Mouse (Mus musculus) kidney, embryonic 15.5 days (tissue): ENCODE measurements at regions not wholly inside any gene's neighbourhood (a gene's known extent, or its start where the extent isn't known, plus 50 kb on each side); places are given as distances from the start of the nearest gene placed in this dataset.
"Not testable (repeated sequence)": the region's sequence is repeated elsewhere in the genome, so short reads cannot be mapped to it uniquely, and the experiment has no call there.

Experiments used
- ATAC-seq: fragments of 200-750 bp; cut with Nextera tagmentation; replicated peaks from 2 replicates; pipeline ENCODE4 v1.8.0; 2017; ENCODE audit warnings: moderate TSS enrichment; ENCODE audit not compliant: low FRiP score
- H3K27ac ChIP-seq: fragments of 300-500 bp; sonication (generic); 2 replicates; pipeline ENCODE4 v1.5.1; 2015; ENCODE audit warnings: mild to moderate bottlenecking, inconsistent platforms
- H3K27me3 ChIP-seq: fragments of 300-500 bp; sonication (generic); 2 replicates; pipeline ENCODE4 v1.6.1; 2015; ENCODE audit warnings: inconsistent platforms
- H3K36me3 ChIP-seq: fragments of 300-500 bp; sonication (generic); 2 replicates; pipeline ENCODE4 v1.6.1; 2015; ENCODE audit warnings: inconsistent platforms
- H3K4me1 ChIP-seq: fragments of 300-500 bp; sonication (generic); 2 replicates; pipeline ENCODE4 v1.6.1; 2015; ENCODE audit warnings: inconsistent platforms
- H3K4me2 ChIP-seq: fragments of 300-500 bp; sonication (generic); 2 replicates; pipeline ENCODE4 v1.6.1; 2015; ENCODE audit warnings: moderate library complexity, mild to moderate bottlenecking, inconsistent platforms
- H3K4me3 ChIP-seq: fragments of 300-500 bp; sonication (generic); replicated peaks from 2 replicates; pipeline ENCODE4 v1.5.1; 2015; ENCODE audit warnings: mild to moderate bottlenecking, inconsistent platforms
- H3K9ac ChIP-seq: fragments of 300-500 bp; sonication (generic); 2 replicates; pipeline ENCODE4 v1.6.1; 2015; ENCODE audit warnings: mild to moderate bottlenecking, inconsistent platforms
- H3K9me3 ChIP-seq: fragments of 300-500 bp; sonication (generic); replicated peaks from 2 replicates; pipeline ENCODE4 v1.6.1; 2016; ENCODE audit warnings: inconsistent platforms
- WGBS: fragments of 180-500 bp; shearing (Covaris S2); methylation state at CpG from one replicate; pipeline ENCODE4 v1.1.7; 2015; ENCODE audit warnings: mixed read lengths; 5-methylcytosine and 5-hydroxymethylcytosine counted together

DNA sequence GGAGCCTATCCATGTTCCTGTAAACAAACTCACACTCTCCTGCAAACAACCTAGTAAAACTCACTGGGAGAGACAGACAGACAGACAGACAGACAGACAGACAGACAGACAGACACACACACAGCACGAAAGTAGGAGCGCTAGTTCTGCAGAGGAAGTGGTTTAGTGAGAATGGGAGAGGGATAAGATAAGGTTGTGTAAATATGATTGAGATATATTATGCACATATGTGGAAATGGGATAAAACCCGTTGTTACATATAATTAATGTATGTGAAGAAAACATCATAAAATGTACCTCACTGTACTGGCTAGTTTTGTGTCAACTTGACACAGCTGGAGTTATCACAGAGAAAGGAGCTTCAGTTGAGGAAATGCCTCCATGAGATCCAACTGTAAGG, 85.9 kb upstream of the Palmd start:
- not testable (repeated sequence) for H3K4me3 ChIP-seq, H3K9me3 ChIP-seq, H3K9ac ChIP-seq, H3K4me2 ChIP-seq, H3K36me3 ChIP-seq, ATAC-seq, H3K27ac ChIP-seq, H3K4me1 ChIP-seq, H3K27me3 ChIP-seq
- 81% methylated on average over 3 of the region's 3 CpGs for WGBS

DNA sequence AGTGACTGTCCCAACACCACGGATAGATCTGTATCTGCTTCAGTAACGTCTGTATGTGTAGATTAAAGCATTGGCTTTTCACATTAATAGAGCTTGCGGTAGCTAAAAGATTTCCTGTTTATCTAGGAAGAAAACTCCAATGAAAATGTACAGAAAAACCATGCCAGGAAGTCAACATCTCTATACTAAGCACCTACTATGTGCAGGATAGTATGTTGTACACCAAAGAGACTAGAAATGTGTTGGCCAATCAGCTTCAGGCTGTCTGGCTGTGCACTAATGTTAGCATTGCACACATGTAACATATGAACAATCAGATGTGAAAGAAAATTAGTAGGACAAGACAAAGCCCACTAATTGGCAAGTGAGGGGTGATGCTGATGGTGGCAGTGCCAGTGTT, 82.6 kb upstream of the Palmd start:
- WGBS = 73% methylated on average over 3 of the region's 3 CpGs
- H3K4me2 ChIP-seq = no peak overlapping the region
- ATAC-seq = no peak

DNA sequence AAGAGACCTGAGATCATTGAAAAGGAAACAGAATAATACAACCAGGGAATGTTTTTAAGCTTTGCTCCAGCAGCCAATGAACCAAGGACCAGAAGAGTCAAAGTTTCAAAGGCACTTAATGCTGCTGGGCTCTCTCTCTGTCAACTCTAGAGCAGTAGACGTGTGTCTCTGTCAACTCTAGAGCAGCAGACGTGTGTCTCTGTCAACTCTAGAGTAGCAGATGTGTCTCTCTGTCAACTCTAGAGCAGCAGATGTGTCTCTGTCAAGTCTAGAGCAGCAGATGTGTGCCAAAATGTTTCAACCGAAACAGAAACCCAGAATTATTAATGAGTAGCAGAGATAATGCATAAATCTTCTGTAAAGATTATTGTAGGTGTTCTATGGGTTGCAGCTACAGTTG, 82.1 kb upstream of the Palmd start:
- Histone ChIP-seq H3K9ac (no peak overlapping the region), H3K4me3 (no peak overlapping the region), H3K27ac (no peak overlapping the region), H3K9me3 (no peaks in the 10 kb centered on the region), H3K4me1 (no peaks in the 10 kb centered on the region), H3K4me2 (no peak overlapping the region), H3K36me3 (no peaks in the 10 kb centered on the region), H3K27me3 (no peaks in the 10 kb centered on the region)
- ATAC-seq = no peak
- 64% methylated on average over 3 of the region's 3 CpGs for WGBS

More for the DNA sequence above, 82.6 kb upstream of the Palmd start:
- H3K27me3 ChIP-seq = no peaks in the 10 kb centered on the region
- H3K27ac ChIP-seq = no peak overlapping the region
- H3K36me3 ChIP-seq = no peaks in the 10 kb centered on the region
- no peaks in the 10 kb centered on the region for H3K9me3 ChIP-seq
- H3K4me3 ChIP-seq = no peak overlapping the region
- no peaks in the 10 kb centered on the region for H3K4me1 ChIP-seq
- H3K9ac ChIP-seq = no peak overlapping the region

DNA sequence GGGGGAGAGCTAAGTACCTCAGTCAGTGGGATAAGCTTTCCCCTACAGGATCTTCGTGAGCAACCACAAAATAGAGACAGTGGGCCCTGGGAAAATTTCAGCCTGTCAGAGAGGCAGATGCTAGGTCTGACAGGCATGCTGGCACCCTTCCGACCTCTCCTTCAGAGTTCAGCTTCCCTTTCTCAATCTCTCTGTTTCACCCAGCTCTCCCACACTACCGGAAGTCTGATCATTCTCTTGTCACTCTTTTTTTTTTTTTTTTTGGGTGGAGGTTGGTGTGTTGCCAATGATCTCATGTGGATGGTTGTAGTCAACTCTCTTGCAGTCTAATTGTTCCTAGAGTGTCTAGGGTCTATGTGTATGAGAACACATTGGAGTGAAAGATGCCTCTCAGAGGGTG, 80.6 kb upstream of the Palmd start:
- ATAC-seq = no peak
- 69% methylated on average over 3 of the region's 3 CpGs for WGBS
- no peaks in the 10 kb centered on the region for H3K27me3 ChIP-seq

DNA sequence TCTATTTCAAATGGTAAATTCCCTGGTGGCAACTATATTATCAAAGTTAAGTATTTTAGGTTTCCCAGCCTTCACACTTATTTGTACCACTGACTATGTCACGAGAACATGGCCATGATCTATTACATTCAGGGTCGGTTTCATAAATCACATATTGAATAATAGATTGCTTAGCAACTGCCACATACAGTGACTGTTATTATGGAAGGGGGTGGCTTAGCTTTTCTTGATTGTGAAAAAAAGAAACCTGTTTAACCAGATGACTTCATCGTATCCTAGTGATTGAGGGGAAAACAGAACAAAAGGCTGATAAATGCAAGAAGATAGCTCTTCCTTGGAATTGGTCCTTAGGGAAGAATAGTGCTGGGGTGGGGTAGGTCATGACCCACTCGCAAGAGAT, 76.0 kb upstream of the Palmd start:
- Histone ChIP-seq H3K4me2 (no peak overlapping the region), H3K27ac (no peak overlapping the region), H3K4me1 (no peaks in the 10 kb centered on the region), H3K9me3 (no peaks in the 10 kb centered on the region), H3K36me3 (no peaks in the 10 kb centered on the region), H3K4me3 (no peak overlapping the region), H3K27me3 (no peaks in the 10 kb centered on the region), H3K9ac (no peak overlapping the region)
- 73% methylated on average over 4 of the region's 4 CpGs for WGBS
- no peak for ATAC-seq

More for the DNA sequence above, 80.6 kb upstream of the Palmd start:
- Histone ChIP-seq H3K4me3 (no peak overlapping the region), H3K9me3 (no peaks in the 10 kb centered on the region), H3K4me1 (no peaks in the 10 kb centered on the region), H3K27ac (no peak overlapping the region), H3K9ac (no peak overlapping the region), H3K36me3 (no peaks in the 10 kb centered on the region), H3K4me2 (no peak overlapping the region)

DNA sequence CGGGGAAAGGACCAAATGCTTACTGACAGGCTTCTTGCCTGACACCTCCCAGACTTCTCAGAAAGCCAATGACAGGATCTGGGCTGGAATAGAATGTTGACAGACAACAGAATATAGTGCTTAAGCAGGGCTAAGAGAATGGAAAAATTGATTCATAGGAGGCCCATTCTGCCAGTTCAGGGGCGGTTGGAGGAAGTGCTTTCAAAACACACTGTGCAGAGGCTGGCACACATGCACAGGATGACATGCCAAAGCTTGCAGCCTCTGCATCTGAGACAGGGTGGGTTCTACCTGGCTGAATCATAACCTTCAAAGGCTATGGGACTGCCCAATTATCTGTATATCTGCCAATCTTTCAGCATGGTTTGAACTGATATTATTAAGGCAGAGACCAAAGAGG, 75.5 kb upstream of the Palmd start:
- Histone ChIP-seq H3K27me3 (no peaks in the 10 kb centered on the region), H3K9me3 (no peaks in the 10 kb centered on the region), H3K4me3 (no peak overlapping the region), H3K9ac (no peak overlapping the region), H3K4me2 (no peak overlapping the region), H3K4me1 (no peaks in the 10 kb centered on the region), H3K27ac (no peak overlapping the region), H3K36me3 (no peaks in the 10 kb centered on the region)
- no peak for ATAC-seq
- 62% methylated on average over 2 of the region's 2 CpGs for WGBS

DNA sequence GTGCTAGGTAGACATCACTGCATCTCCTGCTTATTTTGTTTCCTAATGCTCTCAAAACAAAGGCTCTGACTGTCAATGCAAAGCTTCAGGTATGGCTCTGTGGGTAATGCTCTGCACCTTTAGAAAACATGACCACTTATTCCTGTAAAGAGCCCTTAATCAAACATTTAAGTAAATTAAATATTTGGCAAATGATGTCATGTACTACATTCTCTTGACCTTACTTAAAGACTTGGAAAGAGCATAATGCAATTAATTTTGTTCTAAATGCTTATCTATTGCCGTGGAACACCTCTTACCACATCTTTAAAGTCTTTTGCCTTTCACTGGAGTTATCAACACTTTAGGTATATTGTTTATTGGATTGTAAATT, 70.1 kb upstream of the Palmd start:
- Histone ChIP-seq H3K9ac (no peak overlapping the region), H3K9me3 (no peaks in the 10 kb centered on the region), H3K36me3 (no peaks in the 10 kb centered on the region), H3K4me2 (no peak overlapping the region), H3K4me3 (no peak overlapping the region), H3K4me1 (no peaks in the 10 kb centered on the region), H3K27me3 (no peaks in the 10 kb centered on the region), H3K27ac (no peak overlapping the region)
- ATAC-seq = no peak
- WGBS = 60% methylated on average over 1 of the region's 1 CpGs

DNA sequence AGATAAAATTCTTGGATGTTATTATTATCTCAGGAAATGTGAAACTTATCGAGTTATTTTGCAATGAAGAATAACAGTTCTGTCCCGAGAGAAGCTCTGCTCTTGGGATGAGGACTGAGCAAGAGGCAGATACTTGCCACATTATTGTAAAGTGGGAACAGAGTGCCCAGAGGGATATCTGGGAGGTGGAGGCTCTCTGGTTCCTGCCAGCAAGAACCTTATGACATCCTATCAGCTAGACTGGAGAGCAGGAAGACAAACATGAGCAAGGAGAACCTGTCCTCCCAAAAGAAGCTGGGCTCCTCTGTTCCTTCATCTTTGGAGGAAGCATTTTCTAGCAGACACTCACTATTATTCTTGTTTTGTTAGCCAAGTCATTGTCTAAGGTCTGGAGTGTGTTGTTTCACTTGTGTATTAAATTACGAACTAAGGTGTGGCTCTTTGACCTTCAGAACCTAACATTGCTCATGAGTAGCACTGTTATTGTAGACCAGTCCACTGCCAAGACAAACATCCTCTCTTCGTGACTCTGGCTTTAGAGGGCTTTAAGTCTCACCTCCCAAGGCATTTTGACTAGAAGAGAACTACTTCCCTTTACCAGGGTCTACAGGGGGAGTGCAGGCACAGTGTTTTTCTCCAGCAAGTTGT, 69.6 kb upstream of the Palmd start:
- H3K27ac ChIP-seq = no peak overlapping the region
- no peaks in the 10 kb centered on the region for H3K36me3 ChIP-seq
- ATAC-seq = no peak
- H3K4me3 ChIP-seq = no peak overlapping the region
- no peaks in the 10 kb centered on the region for H3K4me1 ChIP-seq
- 42% methylated on average over 4 of the region's 4 CpGs for WGBS
- no peak overlapping the region for H3K9ac ChIP-seq
- H3K9me3 ChIP-seq = no peaks in the 10 kb centered on the region
- no peaks in the 10 kb centered on the region for H3K27me3 ChIP-seq
- H3K4me2 ChIP-seq = no peak overlapping the region
